Mouse (Mus musculus): Measurements from ENCODE around the gene Dpp6.

The Dpp6 gene

DNA sequence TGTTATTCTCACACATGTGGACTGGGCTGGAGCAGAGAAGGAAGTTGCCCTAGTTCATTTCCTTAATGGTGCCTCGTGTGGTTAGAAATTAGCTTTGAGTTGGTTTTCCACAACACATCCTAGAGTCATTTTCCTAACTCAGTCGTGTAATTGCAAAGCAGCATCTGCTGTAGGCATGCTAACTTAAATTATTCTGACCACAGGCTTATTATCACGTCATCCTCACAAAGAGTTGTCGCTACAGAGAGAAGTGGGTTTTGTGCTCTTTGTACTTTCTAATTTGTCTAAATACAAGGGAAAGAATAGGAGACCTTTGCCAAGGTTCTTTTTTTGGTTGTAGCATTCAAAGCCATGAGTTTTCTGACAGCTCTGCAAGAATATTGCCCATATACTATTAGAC lies 469.9 kb downstream of the Dpp6 start:
- no peak for DNase-seq (ENCODE audit: low spot score)

- no peak for DNase-seq (ENCODE audit: low spot score)
Measured at GRCm38 (mm10) chr5:27291378-27291777, 474.4 kb downstream of the Dpp6 start.

- no peak for DNase-seq (ENCODE audit: low spot score)
Measured at GRCm38 (mm10) chr5:27292236-27292635, 475.2 kb downstream of the Dpp6 start.

DNA sequence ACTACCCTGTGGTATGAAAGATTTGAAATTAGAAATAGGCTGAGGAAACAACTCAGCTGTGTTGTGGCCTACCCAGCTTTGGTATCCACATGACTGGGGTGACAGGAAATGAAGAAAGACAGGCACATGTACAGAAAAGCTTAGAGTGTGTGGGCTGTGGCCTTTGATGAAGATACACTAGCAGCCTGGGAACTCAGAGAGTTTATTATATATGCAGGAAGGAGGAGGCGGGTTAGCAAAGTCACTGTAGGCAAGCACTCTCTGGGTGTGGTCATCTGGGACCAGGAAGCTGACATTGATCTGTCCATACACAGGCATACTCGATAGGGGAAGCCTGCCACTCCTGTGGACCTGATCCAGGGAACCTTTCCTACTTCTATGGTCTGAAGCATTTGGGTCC lies 487.1 kb downstream of the Dpp6 start:
- no peak for DNase-seq (ENCODE audit: low spot score)

- no peak for DNase-seq (ENCODE audit: low spot score)
Measured at GRCm38 (mm10) chr5:27306497-27307152, 489.6 kb downstream of the Dpp6 start.

DNA sequence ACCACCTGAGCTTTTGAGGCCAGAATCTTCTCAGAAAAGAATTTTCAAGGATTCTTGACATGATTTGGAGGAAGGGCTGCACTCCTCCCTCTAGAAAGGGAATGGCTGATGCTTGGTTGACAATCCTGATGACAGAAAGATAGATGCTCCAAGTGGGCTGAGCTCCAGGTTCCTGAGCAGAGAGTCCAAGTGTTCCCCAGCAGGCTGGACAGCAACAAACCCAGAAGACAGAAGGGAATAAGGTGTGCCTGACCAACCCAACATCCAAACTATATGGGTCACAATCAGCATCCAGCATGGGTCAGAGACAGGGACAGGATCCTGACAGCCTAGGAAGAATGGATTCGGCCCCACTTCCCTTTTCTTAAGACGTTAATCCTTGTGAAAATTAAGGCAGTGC lies 493.2 kb downstream of the Dpp6 start:
- no peak for DNase-seq (ENCODE audit: low spot score)

DNA sequence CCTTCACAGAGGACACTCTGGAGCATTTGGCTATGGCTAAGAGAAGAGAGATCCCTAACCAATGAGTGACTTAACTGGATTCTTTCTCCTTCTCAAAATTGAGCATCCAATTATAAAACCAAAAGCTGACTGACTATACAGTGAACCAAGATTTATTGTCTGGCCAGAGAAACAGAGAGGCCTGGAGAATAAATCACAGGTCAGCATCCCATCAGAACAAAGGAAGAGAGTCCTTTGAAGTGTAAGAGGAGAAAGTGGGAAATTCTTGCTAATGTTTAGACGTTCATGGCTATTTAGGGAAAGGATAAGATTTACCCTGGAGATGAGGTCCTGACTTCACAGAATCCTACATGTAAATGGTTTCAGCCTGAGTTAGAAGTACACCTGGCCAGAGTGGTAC lies 499.7 kb downstream of the Dpp6 start:
- no peak for DNase-seq (ENCODE audit: low spot score)

GRCm38 (mm10) chr5:27317264-27317663 lies 500.3 kb downstream of the Dpp6 start:
- DNase-seq (ENCODE audit: low spot score), result no peak

DNA sequence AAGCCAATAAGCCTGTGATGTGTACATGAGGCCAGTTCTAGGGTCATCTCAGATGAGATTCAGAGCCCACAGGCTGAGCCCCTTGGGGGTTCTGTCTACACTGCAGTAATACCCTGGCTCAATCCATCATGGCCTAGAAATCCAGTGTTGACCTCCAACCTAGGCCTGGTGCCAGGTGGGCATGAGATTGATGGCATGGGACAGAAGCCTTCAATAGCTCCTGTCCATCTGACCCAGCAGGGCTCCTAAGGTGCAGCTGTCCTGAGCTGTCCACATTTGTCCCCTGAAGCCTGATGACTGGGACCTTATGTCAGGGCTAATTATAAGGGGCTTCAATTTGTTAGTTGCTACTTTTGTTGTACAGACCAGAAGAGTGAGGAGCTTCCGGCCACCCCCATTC lies 500.8 kb downstream of the Dpp6 start:
- DNase-seq (ENCODE audit: low spot score), result no peak

GRCm38 (mm10) chr5:27319731-27320130 lies 502.7 kb downstream of the Dpp6 start:
- DNase-seq (ENCODE audit: low spot score), result no peak

GRCm38 (mm10) chr5:27322895-27323792 lies 506.1 kb downstream of the Dpp6 start:
- DNase-seq (ENCODE audit: low spot score), result no peak

DNA sequence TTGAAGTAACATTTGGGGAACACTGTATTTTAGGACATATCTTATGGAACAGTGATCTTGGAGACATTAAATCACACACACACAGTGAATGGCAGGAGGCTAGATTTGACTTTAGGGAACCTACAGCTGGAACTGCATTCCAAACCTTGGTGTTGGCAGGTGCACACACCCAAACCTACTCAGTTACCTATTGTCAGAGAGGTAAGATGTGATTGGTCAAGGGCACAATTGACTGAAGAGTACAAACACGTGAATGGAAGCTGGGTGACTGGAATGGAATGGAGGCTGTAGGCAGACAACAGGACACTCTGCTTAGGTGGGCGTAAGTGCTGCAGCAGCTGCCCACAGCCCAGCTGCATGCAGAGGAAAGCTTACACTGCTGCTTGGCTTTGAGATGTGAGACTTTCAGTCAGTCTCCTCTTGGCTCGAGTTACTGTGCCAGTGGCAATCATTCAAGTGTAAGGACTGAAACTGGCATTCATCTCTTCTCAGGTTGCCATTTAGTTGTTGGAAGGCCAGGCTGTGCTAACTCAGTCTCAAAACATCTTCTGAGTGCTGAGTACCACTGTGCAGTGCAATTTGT lies 507.4 kb downstream of the Dpp6 start:
- no peak for DNase-seq (ENCODE audit: low spot score)

- no peak for DNase-seq (ENCODE audit: low spot score)
Measured at GRCm38 (mm10) chr5:27336698-27337097, 519.7 kb downstream of the Dpp6 start.

GRCm38 (mm10) chr5:27339196-27340030 lies 522.4 kb downstream of the Dpp6 start:
- no peak for DNase-seq (ENCODE audit: low spot score)

- DNase-seq (ENCODE audit: low spot score), result no peak
Measured at GRCm38 (mm10) chr5:27342276-27342675, 525.3 kb downstream of the Dpp6 start.

DNA sequence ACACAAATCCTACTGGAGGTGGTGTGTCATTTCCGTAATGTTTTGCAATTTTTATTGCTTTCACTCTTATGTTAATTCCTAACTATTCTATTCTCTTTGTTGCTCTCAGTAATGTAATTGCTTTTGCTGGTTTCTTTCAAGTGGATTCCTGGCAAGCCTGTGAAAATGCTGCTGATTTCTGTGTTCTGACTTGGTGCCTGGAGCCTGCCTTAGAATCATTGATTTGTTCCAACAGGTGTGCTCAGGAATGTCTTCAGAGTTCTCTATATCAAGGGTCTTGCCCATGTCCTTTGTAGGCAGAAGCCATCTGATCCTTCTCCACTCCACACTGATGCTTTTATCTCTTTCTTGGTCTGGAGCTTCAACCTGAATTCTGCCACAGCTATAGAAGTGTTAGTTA lies 526.6 kb downstream of the Dpp6 start:
- no peak for DNase-seq (ENCODE audit: low spot score)

DNA sequence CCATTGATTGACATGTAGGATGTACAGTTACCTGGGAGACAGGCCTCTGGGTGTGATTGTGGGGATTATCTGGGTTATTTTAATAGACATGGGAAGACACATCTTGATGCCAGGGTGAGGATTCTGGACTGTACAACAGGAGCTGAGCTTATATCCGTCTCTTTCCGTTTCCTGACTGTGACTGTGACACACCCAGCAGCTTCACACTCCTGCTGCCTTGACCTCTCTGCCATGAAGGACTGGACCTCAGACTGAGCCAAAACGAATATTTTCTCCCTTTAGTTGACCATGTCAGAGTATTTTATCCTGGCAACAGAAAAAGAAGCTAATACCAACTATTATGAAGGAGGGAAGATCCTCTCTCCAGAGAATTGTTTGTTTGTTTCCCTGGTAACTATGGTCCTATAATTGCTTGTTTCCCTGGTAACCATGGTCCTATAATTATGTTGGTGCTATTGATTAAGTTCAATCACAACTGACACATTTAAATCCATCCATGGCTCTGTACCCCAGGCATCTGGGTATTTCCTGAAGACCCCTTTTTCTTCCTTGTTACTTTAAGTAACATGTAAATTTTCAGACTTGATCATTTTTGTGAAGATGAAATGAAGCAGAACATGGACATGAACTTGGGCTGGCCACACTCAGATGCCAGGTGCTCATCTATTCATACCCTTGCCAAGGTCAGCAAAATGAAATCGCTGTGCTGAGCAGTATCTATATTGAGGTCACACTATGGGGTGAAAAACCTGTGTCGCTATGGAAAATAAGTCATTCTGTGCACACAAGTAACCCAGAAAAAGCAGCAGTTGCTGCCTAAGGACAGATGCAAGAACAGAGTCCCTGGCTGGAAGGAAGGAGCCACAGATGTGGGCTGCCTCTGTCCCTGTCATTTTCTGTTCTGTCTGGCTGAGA lies 531.4 kb downstream of the Dpp6 start:
- no peak for DNase-seq (ENCODE audit: low spot score)

GRCm38 (mm10) chr5:27357630-27358029 lies 540.6 kb downstream of the Dpp6 start:
- DNase-seq (ENCODE audit: low spot score), result no peak

DNA sequence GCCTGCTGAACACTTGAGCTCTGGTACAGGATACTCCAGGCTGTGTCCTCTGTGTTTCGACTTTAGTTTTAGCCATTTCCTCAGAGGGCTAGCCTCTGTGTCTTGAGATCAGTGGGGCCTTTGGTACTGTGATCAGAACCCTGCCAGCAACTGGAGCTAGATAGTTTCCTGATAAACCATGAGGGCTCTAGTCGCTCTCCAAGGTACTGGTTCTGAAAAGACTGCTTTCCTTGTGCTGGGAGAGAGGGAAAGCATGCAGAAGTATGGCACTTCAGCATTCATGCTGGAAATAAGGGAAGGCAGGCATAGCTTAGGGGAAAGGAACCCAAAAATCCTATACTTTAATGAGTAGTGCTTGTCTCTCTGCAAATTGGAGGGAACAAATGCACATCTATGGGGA lies 548.9 kb downstream of the Dpp6 start:
- DNase-seq (ENCODE audit: low spot score), result no peak

GRCm38 (mm10) chr5:27370814-27371213 lies 553.8 kb downstream of the Dpp6 start:
- no peak for DNase-seq (ENCODE audit: low spot score)

GRCm38 (mm10) chr5:27373931-27374330 lies 556.9 kb downstream of the Dpp6 start:
- no peak for DNase-seq (ENCODE audit: low spot score)
